22 mouse cellular contexts compared by ENCODE assay signal in genomic region chr1:26809259-26809658, GRCm38 (mm10).
"Had no signal": no experiment of that assay in that cellular context is flagged by ENCODE, and none has a peak within 500 bp of the region (broad histone marks: within the 10 kb centered on the region; RNA-seq: fewer than 3 reads in every experiment).

No protein-coding gene starts in this region.

- H3K9me3 ChIP-seq: heart, embryonic 13.5 days; hindbrain, embryonic 13.5 days; hindbrain, embryonic 15.5 days; limb, embryonic 13.5 days; limb, embryonic 15.5 days; liver, embryonic 15.5 days had no signal

- H3K4me1 ChIP-seq: heart, embryonic 13.5 days; heart, embryonic 15.5 days; hindbrain, embryonic 13.5 days; hindbrain, embryonic 15.5 days; limb, embryonic 13.5 days; limb, embryonic 15.5 days; liver, embryonic 13.5 days; liver, embryonic 15.5 days had no signal

- DNase-seq: forebrain, postnatal 0 days; gastrocnemius, postnatal 14 days; gastrocnemius, postnatal 36 days; heart, adult 11 months; heart, adult 2 months; heart, postnatal 14 days; heart, postnatal 36 days; layer of hippocampus, adult 9-11 months; layer of hippocampus, postnatal 36 days; left cerebral cortex, postnatal 4 days; liver, embryonic 13.5 days; liver, postnatal 0 days had no signal

- ATAC-seq: forebrain, postnatal 0 days; hindbrain, postnatal 0 days; intestine, embryonic 16.5 days; liver, postnatal 0 days had no signal

- H3K27ac ChIP-seq: heart, adult 2 months; heart, embryonic 13.5 days; heart, embryonic 15.5 days; hindbrain, embryonic 13.5 days; hindbrain, embryonic 15.5 days; hindbrain, postnatal 0 days; limb, embryonic 13.5 days; limb, embryonic 15.5 days; liver, embryonic 13.5 days; liver, embryonic 15.5 days had no signal

- H3K27me3 ChIP-seq: heart, embryonic 13.5 days; heart, embryonic 15.5 days; hindbrain, embryonic 13.5 days; hindbrain, embryonic 15.5 days; limb, embryonic 13.5 days; limb, embryonic 15.5 days; liver, embryonic 13.5 days; liver, embryonic 15.5 days had no signal

- H3K9ac ChIP-seq: forebrain, postnatal 0 days; heart, embryonic 13.5 days; heart, embryonic 15.5 days; hindbrain, embryonic 13.5 days; hindbrain, embryonic 15.5 days; limb, embryonic 13.5 days; limb, embryonic 15.5 days; liver, embryonic 13.5 days; liver, embryonic 15.5 days; liver, postnatal 0 days had no signal

- H3K4me3 ChIP-seq: heart, adult 2 months; heart, embryonic 13.5 days; heart, embryonic 15.5 days; hindbrain, embryonic 13.5 days; hindbrain, embryonic 15.5 days; limb, embryonic 13.5 days; limb, embryonic 15.5 days; liver, embryonic 13.5 days; liver, embryonic 15.5 days had no signal

- H3K36me3 ChIP-seq: heart, embryonic 13.5 days; heart, embryonic 15.5 days; hindbrain, embryonic 13.5 days; hindbrain, embryonic 15.5 days; limb, embryonic 13.5 days; limb, embryonic 15.5 days; liver, embryonic 13.5 days; liver, embryonic 15.5 days had no signal

- H3K4me2 ChIP-seq: heart, embryonic 11.5 days; heart, embryonic 13.5 days; heart, embryonic 15.5 days; hindbrain, embryonic 13.5 days; hindbrain, embryonic 15.5 days; limb, embryonic 13.5 days; limb, embryonic 15.5 days; liver, embryonic 13.5 days; liver, embryonic 15.5 days had no signal
